Mouse (Mus musculus) G1E (cell line): ENCODE data around the gene Mypn.

Experiments used
- CTCF ChIP-seq: IDR thresholded peaks from 2 replicates; pipeline ENCODE4 v1.5.1; 2012; ENCODE audit warnings: low read depth, low read length, inconsistent platforms, mixed read lengths
- GATA1 ChIP-seq: IDR thresholded peaks from 2 replicates; pipeline ENCODE4 v1.6.1; 2012; ENCODE audit warnings: borderline replicate concordance, low read length, inconsistent platforms, mixed read lengths

GRCm38 (mm10) chr10:63245846-63246245 is 42.1 kb upstream of the Mypn start:
- TF ChIP-seq CTCF (no peak), GATA1 (no peak)
